Mouse (Mus musculus): ENCODE data around the gene Arid5b. TPM values are rescaled to one million over a fixed set of nuclear protein-coding genes. Genes with fewer than 3 reads are reported as not detected.

Arid5b gene
- polyA plus RNA-seq, 2 experiments, result 1.3 to 3.3 TPM

GRCm38 (mm10) chr10:68153344-68154045, 125.0 kb downstream of the Arid5b start:
- 81% methylated on average over 11 of the region's 11 CpGs for WGBS (ENCODE audit: insufficient replicate concordance)
- Histone ChIP-seq H3K9me3 (ENCODE audit: control insufficient read depth, low read length) (no peaks in the 10 kb centered on the region), H3K36me3 (replicated peaks; ENCODE audit: control insufficient read depth, insufficient read depth, low read depth) (no peaks in the 10 kb centered on the region), H3K27me3 (ENCODE audit: control insufficient read depth, insufficient read depth, low read length) (no peaks in the 10 kb centered on the region), H3K4me2 (ENCODE audit: low read depth) (no peak overlapping the region), H3K9ac (replicated peaks) (no peak overlapping the region), H3K4me1 (replicated peaks; ENCODE audit: control insufficient read depth in 2 of 2, insufficient read depth in 2 of 2, low read length in 1 of 2) (peaks cover 42 to 43% of the 10 kb centered on the region in 2 experiments), H3K4me3 (ENCODE audit: insufficient read depth in 1 of 2, low read depth in 2 of 2, low read length in 2 of 2) (no peak overlapping the region), H3K27ac (no peak overlapping the region)
- no peak for TF ChIP-seq EP300 (IDR thresholded peaks at IDR 0.05; ENCODE audit: low read depth)
- no peak for TF ChIP-seq CTCF (IDR thresholded peaks at IDR 0.05; ENCODE audit: low read depth)
- DNase-seq (ENCODE audit: low read depth in 3 of 3, low spot score in 3 of 3), result no peak
- ATAC-seq (ENCODE audit: insufficient read depth), result no peak

GRCm38 (mm10) chr10:68148495-68148894, 130.0 kb downstream of the Arid5b start:
- H3K9me3 ChIP-seq (ENCODE audit: control insufficient read depth, low read length), result no peaks in the 10 kb centered on the region
- H3K27me3 ChIP-seq (ENCODE audit: control insufficient read depth, insufficient read depth, low read length), result no peaks in the 10 kb centered on the region
- H3K27ac ChIP-seq, result no peak overlapping the region
- DNase-seq (ENCODE audit: low read depth in 3 of 3, low spot score in 3 of 3) (no peak), ATAC-seq (ENCODE audit: insufficient read depth) (no peak)
- no peaks in the 10 kb centered on the region for H3K36me3 ChIP-seq (replicated peaks; ENCODE audit: control insufficient read depth, insufficient read depth, low read depth)
- no peak overlapping the region for H3K9ac ChIP-seq (replicated peaks)
- peaks cover 2% of the 10 kb centered on the region in 2 experiments; a peak in 2 of 4 replicates for H3K4me1 ChIP-seq (replicated peaks; ENCODE audit: control insufficient read depth in 2 of 2, insufficient read depth in 2 of 2, low read length in 1 of 2)
- TF ChIP-seq EP300 (IDR thresholded peaks at IDR 0.05; ENCODE audit: low read depth), result no peak
- no peak for TF ChIP-seq CTCF (IDR thresholded peaks at IDR 0.05; ENCODE audit: low read depth)
- 76% methylated on average over 6 of the region's 6 CpGs for WGBS (ENCODE audit: insufficient replicate concordance)
- H3K4me2 ChIP-seq (ENCODE audit: low read depth), result no peak overlapping the region
- H3K4me3 ChIP-seq (ENCODE audit: insufficient read depth in 1 of 2, low read depth in 2 of 2, low read length in 2 of 2), result no peak overlapping the region

DNA sequence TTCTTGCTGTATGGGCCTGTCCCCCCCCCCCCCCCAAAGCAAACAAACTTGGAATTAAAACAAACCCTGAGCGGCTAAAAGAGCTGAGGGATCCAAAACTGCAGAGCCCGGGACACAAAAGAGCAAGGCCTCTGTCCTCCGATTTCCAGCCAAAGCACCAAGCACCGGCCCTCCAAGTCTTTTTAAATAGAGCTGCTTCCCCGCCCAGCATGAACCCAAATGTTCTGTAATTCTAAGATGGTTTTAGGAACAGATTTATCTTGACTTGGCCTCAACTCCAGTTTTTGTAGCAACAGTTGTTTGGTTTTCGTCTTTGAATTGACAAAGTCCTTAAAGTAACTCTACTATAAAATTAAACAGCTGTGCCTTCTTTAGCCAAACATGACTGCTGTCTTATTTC, 130.8 kb downstream of the Arid5b start:
- H3K4me1 ChIP-seq (replicated peaks; ENCODE audit: control insufficient read depth in 2 of 2, insufficient read depth in 2 of 2, low read length in 1 of 2), result peaks cover 0 to 2% of the 10 kb centered on the region in 2 experiments; a peak in 2 of 4 replicates

DNA sequence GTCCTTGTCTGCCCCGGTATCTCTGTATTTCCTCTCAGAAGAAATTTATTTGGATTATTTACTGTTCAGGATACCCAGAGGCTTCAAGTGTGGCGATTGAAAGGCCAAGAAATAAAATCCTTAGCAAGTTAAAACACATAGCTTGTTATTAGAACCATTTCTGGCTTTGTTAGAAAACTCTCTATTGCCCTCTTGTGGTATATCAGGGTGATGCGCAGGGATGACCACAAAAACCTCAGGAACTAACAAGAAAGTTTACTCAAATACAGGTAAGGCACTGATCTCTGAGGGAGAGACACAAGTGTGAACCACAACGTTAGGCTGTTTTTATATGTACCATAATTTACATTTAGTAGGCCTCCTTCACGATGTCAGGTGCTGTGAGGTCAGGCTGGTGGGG, 131.7 kb downstream of the Arid5b start:
- no peaks in the 10 kb centered on the region for H3K9me3 ChIP-seq (ENCODE audit: control insufficient read depth, low read length)
- H3K27ac ChIP-seq, result no peak overlapping the region
- ATAC-seq (ENCODE audit: insufficient read depth) (0 out of 2 replicates have a peak, but pooled peaks have one; percentile 31), DNase-seq (ENCODE audit: low read depth in 3 of 3, low spot score in 3 of 3) (peak; percentile 55 to 59 (median 56))
- H3K4me2 ChIP-seq (ENCODE audit: low read depth), result no peak overlapping the region
- no peak overlapping the region for H3K9ac ChIP-seq (replicated peaks)
- no peaks in the 10 kb centered on the region for H3K36me3 ChIP-seq (replicated peaks; ENCODE audit: control insufficient read depth, insufficient read depth, low read depth)
- peaks cover 0 to 2% of the 10 kb centered on the region in 2 experiments; a peak in 2 of 4 replicates for H3K4me1 ChIP-seq (replicated peaks; ENCODE audit: control insufficient read depth in 2 of 2, insufficient read depth in 2 of 2, low read length in 1 of 2)
- H3K27me3 ChIP-seq (ENCODE audit: control insufficient read depth, insufficient read depth, low read length), result no peaks in the 10 kb centered on the region
- TF ChIP-seq CTCF (IDR thresholded peaks at IDR 0.05; ENCODE audit: low read depth) (peak; percentile 76), EP300 (IDR thresholded peaks at IDR 0.05; ENCODE audit: low read depth) (0 out of 2 replicates have a peak, but pooled peaks have one; percentile 18)
- WGBS (ENCODE audit: insufficient replicate concordance), result 4% methylated on average over 5 of the region's 5 CpGs
- no peak overlapping the region for H3K4me3 ChIP-seq (ENCODE audit: insufficient read depth in 1 of 2, low read depth in 2 of 2, low read length in 2 of 2)

More for the DNA sequence above, 130.8 kb downstream of the Arid5b start:
- H3K4me3 ChIP-seq (ENCODE audit: insufficient read depth in 1 of 2, low read depth in 2 of 2, low read length in 2 of 2), result no peak overlapping the region
- H3K9ac ChIP-seq (replicated peaks), result no peak overlapping the region
- 69% methylated on average over 6 of the region's 6 CpGs for WGBS (ENCODE audit: insufficient replicate concordance)
- DNase-seq (ENCODE audit: low read depth in 3 of 3, low spot score in 3 of 3) (no peak), ATAC-seq (ENCODE audit: insufficient read depth) (no peak)
- no peak overlapping the region for H3K27ac ChIP-seq
- TF ChIP-seq EP300 (IDR thresholded peaks at IDR 0.05; ENCODE audit: low read depth), result no peak
- TF ChIP-seq CTCF (IDR thresholded peaks at IDR 0.05; ENCODE audit: low read depth), result no peak
- H3K36me3 ChIP-seq (replicated peaks; ENCODE audit: control insufficient read depth, insufficient read depth, low read depth), result no peaks in the 10 kb centered on the region
- H3K9me3 ChIP-seq (ENCODE audit: control insufficient read depth, low read length), result no peaks in the 10 kb centered on the region
- no peak overlapping the region for H3K4me2 ChIP-seq (ENCODE audit: low read depth)
- H3K27me3 ChIP-seq (ENCODE audit: control insufficient read depth, insufficient read depth, low read length), result no peaks in the 10 kb centered on the region

- Histone ChIP-seq H3K36me3 (replicated peaks; ENCODE audit: control insufficient read depth, insufficient read depth, low read depth) (no peaks in the 10 kb centered on the region), H3K4me1 (replicated peaks; ENCODE audit: control insufficient read depth in 2 of 2, insufficient read depth in 2 of 2, low read length in 1 of 2) (peaks cover 0 to 2% of the 10 kb centered on the region in 2 experiments; a peak in 2 of 4 replicates), H3K9me3 (ENCODE audit: control insufficient read depth, low read length) (no peaks in the 10 kb centered on the region), H3K4me3 (ENCODE audit: insufficient read depth in 1 of 2, low read depth in 2 of 2, low read length in 2 of 2) (no peak overlapping the region), H3K27me3 (ENCODE audit: control insufficient read depth, insufficient read depth, low read length) (no peaks in the 10 kb centered on the region), H3K4me2 (ENCODE audit: low read depth) (no peak overlapping the region), H3K9ac (replicated peaks) (no peak overlapping the region), H3K27ac (no peak overlapping the region)
- ATAC-seq (ENCODE audit: insufficient read depth) (no peak), DNase-seq (ENCODE audit: low read depth in 3 of 3, low spot score in 3 of 3) (no peak)
- WGBS (ENCODE audit: insufficient replicate concordance), result 75% methylated on average over 18 of the region's 18 CpGs
- TF ChIP-seq EP300 (IDR thresholded peaks at IDR 0.05; ENCODE audit: low read depth) (no peak), CTCF (IDR thresholded peaks at IDR 0.05; ENCODE audit: low read depth) (no peak)
These were observed 133.1 kb downstream of the Arid5b start for GRCm38 (mm10) chr10:68145286-68145950.

All from liver, embryonic 14.5 days (tissue).